Mouse (Mus musculus) thymus, adult 2 months (tissue): Measurements from ENCODE around the gene Ank3.
"Not testable (repeated sequence)": the region's sequence is repeated elsewhere in the genome, so short reads cannot be mapped to it uniquely, and the experiment has no call there.

Experiments
- CTCF ChIP-seq: fragments of 200-500 bp; IDR thresholded peaks from 2 replicates; pipeline ENCODE4 v1.5.1; 2012; ENCODE audit warnings: mild to moderate bottlenecking, control low read depth, low read length, moderate library complexity, borderline replicate concordance; ENCODE audit not compliant: control insufficient read depth, poor library complexity, insufficient read depth; ENCODE audit errors: extremely low read depth
- POLR2A ChIP-seq: fragments of 200-500 bp; IDR thresholded peaks from 2 replicates; pipeline ENCODE4 v1.6.1; 2012; ENCODE audit warnings: mild to moderate bottlenecking, low read length, control low read depth, moderate library complexity; ENCODE audit not compliant: control insufficient read depth, poor library complexity, insufficient read depth; ENCODE audit errors: extremely low read depth

DNA sequence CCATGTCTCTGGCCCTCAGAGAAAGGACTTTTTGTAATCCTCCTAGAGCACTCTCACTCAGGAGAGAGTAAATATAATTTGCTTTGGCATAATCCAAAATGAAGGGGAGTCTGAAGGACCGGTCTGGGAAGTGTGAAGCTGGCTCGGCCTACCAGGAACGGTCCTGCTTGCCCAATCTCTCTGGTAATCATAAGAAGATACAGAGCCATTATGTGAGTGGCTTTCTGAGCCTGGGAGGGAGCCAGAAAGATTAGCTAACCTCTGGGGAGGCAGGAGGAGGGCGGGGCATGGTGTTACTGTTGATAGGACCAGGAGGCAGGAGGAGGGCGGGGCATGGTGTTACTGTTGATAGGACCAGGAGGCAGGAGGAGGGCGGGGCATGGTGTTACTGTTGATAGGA lies 511.7 kb downstream of the Ank3 start:
- not testable (repeated sequence) for TF ChIP-seq CTCF, POLR2A
